Mouse (Mus musculus) thymus, adult 2 months (tissue): Measurements from ENCODE around the gene Atp5e. TPM values are rescaled to one million over a fixed set of nuclear protein-coding genes. Genes with fewer than 3 reads are reported as not detected.

Experiments
- DNase-seq: peaks from one replicate; pipeline ENCODE4 v3.0.0; 2021
- H3K27ac ChIP-seq: fragments of 200-500 bp; 2 replicates; pipeline ENCODE4 v1.5.1; 2012; ENCODE audit warnings: low read length, control low read depth; ENCODE audit not compliant: control insufficient read depth, insufficient read depth
- H3K27me3 ChIP-seq: fragments of 200-500 bp; 2 replicates; pipeline ENCODE4 v1.6.1; 2012; ENCODE audit warnings: mild to moderate bottlenecking, low read length, moderate library complexity, mixed read lengths; ENCODE audit not compliant: control insufficient read depth, insufficient read depth
- H3K36me3 ChIP-seq: fragments of 200-500 bp; 2 replicates; pipeline ENCODE4 v1.6.1; 2012; ENCODE audit warnings: mild to moderate bottlenecking, low read length, moderate library complexity; ENCODE audit not compliant: control insufficient read depth, insufficient read depth
- H3K4me1 ChIP-seq: fragments of 200-500 bp; replicated peaks from 2 replicates; pipeline ENCODE4 v1.6.1; 2012; ENCODE audit warnings: low read length; ENCODE audit not compliant: control insufficient read depth, insufficient read depth
- H3K4me3 ChIP-seq: fragments of 200-500 bp; 2 replicates; pipeline ENCODE4 v1.5.1; 2012; ENCODE audit warnings: mild to moderate bottlenecking, low read length, control low read depth, moderate library complexity; ENCODE audit not compliant: control insufficient read depth, insufficient read depth
- CTCF ChIP-seq: fragments of 200-500 bp; IDR thresholded peaks from 2 replicates; pipeline ENCODE4 v1.5.1; 2012; ENCODE audit warnings: mild to moderate bottlenecking, control low read depth, low read length, moderate library complexity, borderline replicate concordance; ENCODE audit not compliant: control insufficient read depth, poor library complexity, insufficient read depth; ENCODE audit errors: extremely low read depth
- POLR2A ChIP-seq: fragments of 200-500 bp; IDR thresholded peaks from 2 replicates; pipeline ENCODE4 v1.6.1; 2012; ENCODE audit warnings: mild to moderate bottlenecking, low read length, control low read depth, moderate library complexity; ENCODE audit not compliant: control insufficient read depth, poor library complexity, insufficient read depth; ENCODE audit errors: extremely low read depth
- WGBS: fragments of 180-500 bp; shearing (Covaris S2); methylation state at CpG from one replicate; pipeline ENCODE4 v1.1.7; 2018; 5-methylcytosine and 5-hydroxymethylcytosine counted together
- polyA plus RNA-seq: library from polyadenylated mRNA; depleted of rRNA; stranded (reverse); fragments of >200 nt; gene quantifications from 2 replicates; pipeline ENCODE4 v1.2.3, GENCODE M21; 2012

Gene Atp5e
- polyA plus RNA-seq, 1 experiment = 315 TPM

DNA sequence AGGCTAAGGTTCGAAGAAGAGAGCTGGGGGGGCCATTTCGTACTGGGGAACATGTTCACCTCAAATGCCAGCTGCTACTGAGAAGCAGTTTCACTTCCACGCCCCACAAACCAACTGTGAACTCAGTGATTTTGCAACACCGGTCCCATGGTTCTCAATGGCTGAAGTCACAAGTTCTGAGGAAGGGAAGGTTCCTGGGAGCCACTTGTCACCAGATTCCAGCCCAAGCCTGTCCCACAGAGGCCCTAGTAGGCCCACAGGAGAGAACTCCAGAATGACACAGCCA, 26.3 kb downstream of the Atp5e start:
- TF ChIP-seq CTCF = no peak
- TF ChIP-seq POLR2A = no peak
- Histone ChIP-seq H3K36me3 (no peaks in the 10 kb centered on the region), H3K27ac (peak overlapping the region; percentile 49; the same call in 1 of the 2 replicates), H3K4me3 (peak overlapping the region; percentile 75), H3K27me3 (no peaks in the 10 kb centered on the region), H3K4me1 (peaks cover 35% of the 10 kb centered on the region)
- DNase-seq = no peak
- WGBS = 34% methylated on average over 4 of the region's 4 CpGs

DNA sequence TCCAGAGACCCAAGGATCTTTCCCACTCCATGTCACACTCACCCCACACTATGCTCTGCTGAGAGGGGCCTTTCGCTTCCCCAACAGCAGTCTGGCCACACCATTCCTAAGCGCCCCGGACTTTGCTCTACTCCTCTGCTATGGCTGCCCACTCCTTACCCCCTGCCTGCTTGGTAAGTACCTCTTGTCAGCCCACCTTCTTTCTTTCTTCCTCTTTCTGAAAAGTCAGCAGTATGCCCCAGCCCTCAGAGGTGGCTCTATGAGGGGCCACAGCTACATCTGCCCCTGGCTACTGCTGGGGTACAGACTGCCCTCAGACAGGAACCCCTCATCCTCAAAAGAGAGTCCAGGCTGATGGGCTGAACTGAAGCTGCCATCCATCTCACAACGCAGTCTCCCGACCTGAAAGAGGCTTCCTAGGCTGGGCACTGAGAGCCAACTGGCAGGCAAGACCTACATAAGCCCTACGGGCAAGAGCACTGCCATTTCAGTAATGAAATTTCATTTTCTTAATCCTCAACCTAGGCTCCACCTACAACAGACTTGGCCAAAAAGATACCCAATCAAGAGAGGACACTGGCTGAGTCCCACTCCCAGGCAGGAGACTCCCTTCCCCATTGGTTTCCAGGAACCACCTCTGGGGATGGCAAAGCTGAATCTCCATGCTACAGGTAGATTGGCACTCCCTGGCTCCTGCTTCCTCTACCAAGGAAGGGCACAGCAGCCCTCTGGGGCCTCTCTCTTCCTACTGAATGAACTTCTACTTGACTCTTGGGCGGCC, 26.8 kb downstream of the Atp5e start:
- no peak for DNase-seq
- WGBS = 89% methylated on average over 7 of the region's 7 CpGs
- no peak for TF ChIP-seq CTCF
- no peak for TF ChIP-seq POLR2A
- no peaks in the 10 kb centered on the region for H3K27me3 ChIP-seq
- no peak overlapping the region for H3K4me3 ChIP-seq
- H3K36me3 ChIP-seq = no peaks in the 10 kb centered on the region
- peaks cover 35% of the 10 kb centered on the region for H3K4me1 ChIP-seq
- peak overlapping the region; percentile 50; the same call in 1 of the 2 replicates for H3K27ac ChIP-seq

DNA sequence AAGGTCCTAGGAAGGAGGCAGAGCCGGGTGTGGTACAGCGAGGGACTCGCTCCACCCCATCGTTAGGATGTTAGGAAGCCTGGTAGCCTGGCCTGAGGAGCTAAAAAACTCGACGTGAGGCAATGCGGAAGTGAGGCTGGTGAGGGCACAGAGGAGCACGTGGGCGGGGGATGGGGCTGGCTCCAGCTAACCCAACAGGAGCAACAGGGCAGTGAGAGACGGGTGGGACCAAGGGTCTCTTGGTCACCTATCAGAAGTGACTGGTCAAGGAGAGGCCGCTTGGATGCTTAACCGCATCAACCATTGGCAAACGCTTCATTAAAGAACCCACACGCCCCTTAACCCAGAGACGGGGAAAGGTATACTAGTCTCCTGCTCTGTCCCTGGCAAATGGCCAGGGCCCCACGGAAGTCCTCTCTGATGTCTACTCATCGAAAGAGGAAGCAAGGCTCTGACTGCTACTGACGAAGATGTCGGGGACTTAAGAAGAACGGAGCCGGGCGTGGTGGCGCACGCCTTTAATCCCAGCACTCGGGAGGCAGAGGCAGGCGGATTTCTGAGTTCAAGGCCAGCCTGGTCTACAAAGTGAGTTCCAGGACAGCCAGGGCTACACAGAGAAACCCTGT, 27.7 kb downstream of the Atp5e start:
- H3K36me3 ChIP-seq = no peaks in the 10 kb centered on the region
- H3K4me3 ChIP-seq = no peak overlapping the region
- H3K27ac ChIP-seq = no peak overlapping the region
- H3K27me3 ChIP-seq = no peaks in the 10 kb centered on the region
- no peak for TF ChIP-seq CTCF
- TF ChIP-seq POLR2A = no peak
- H3K4me1 ChIP-seq = peaks cover 28% of the 10 kb centered on the region
- WGBS = 74% methylated on average over 26 of the region's 26 CpGs
- no peak for DNase-seq

DNA sequence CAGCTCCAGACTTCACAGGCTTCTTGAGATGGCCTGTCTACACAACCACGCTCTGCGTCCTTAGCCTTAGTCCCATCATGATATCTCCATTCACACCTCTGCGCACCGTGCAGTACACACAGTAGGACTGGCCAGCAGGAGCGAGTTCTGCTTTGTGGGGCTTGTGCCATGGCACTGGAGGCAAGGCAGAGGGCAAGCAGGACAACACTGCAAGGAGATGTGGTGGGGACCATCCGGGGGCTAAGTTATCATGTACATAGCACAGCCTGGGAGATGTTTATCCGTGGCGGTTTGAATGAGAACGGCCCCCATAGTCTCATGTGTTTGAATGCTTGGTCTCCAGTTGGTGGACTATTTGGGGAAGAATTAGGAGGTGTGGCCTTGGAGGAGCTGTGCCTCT, 29.0 kb downstream of the Atp5e start:
- Histone ChIP-seq H3K27me3 (no peaks in the 10 kb centered on the region), H3K36me3 (no peaks in the 10 kb centered on the region), H3K27ac (no peak overlapping the region), H3K4me3 (no peak overlapping the region), H3K4me1 (peaks cover 27% of the 10 kb centered on the region)
- TF ChIP-seq POLR2A = no peak
- TF ChIP-seq CTCF = no peak
- no peak for DNase-seq
- WGBS = 98% methylated on average over 9 of the region's 9 CpGs

DNA sequence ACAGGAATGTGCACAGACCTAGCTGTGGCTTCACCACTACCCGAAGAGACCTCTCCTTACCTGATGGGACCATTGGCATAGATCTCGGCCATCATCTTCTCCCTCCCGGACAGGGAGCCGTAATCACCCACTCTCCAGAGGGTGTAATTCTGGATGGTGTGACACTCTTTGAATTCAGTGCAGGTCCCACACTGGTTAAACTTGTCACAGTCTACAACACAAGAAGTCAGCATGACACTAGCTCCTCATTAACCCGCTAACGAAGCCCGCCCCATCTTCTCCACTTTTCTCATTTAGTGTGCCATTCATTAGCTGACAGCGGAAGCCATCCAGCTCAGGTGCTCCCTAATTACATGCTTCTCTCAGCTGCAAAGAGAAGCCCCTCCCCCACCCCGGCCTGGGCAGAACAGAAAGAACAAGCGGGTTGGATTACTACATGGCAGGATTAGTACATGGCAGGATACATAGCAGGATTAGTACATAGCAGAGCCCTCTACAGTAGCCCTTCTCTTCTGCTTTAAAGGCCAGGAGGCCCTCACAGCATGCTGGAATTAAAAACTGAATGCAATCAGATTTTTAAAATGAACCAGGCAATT, 34.8 kb downstream of the Atp5e start:
- H3K36me3 ChIP-seq = peaks cover 33% of the 10 kb centered on the region
- no peak for DNase-seq
- TF ChIP-seq POLR2A (no peak), CTCF (no peak)
- H3K27ac ChIP-seq = no peak overlapping the region
- WGBS = 95% methylated on average over 10 of the region's 10 CpGs
- no peak overlapping the region for H3K4me3 ChIP-seq
- no peaks in the 10 kb centered on the region for H3K27me3 ChIP-seq
- no peaks in the 10 kb centered on the region for H3K4me1 ChIP-seq

DNA sequence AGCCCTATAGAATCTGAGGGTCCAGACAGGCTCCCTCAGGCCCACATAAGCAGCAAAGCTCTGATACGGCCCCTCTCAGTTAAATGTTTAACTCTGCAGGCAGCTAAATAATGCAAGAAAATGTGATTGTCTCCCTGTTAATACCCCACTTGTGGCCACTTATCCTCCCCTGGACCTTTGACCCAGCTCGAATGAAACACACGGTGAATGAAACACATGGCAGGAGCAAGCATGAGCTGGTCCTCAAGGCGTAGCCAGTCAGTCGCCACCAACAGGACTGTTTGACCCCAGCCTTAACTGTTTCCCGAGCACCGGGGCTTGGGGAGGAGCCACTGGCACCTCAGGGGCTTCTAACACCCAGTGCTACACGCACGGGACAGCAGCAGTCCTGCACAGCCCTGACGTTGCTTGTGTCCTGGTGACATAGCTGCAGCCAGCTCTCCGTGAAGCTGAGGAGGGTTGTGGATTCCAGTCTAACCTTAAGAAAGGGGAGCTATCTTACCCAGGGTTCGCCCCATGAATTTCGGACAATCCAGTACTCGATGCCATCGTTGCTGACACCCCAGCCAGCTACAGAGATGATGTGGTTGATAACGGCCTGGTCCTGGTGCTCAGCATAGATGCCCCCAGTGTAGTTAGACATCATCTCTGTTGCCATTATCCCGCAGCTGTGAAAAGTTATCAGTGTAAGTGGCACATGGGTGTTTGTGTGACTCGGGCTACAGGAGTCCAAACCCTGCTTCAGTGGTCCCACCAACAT, 35.6 kb downstream of the Atp5e start:
- DNase-seq = no peak
- WGBS = 97% methylated on average over 18 of the region's 18 CpGs
- Histone ChIP-seq H3K27ac (no peak overlapping the region), H3K4me1 (no peaks in the 10 kb centered on the region), H3K4me3 (no peak overlapping the region), H3K36me3 (peaks cover 33% of the 10 kb centered on the region), H3K27me3 (no peaks in the 10 kb centered on the region)
- TF ChIP-seq POLR2A (no peak), CTCF (no peak)

DNA sequence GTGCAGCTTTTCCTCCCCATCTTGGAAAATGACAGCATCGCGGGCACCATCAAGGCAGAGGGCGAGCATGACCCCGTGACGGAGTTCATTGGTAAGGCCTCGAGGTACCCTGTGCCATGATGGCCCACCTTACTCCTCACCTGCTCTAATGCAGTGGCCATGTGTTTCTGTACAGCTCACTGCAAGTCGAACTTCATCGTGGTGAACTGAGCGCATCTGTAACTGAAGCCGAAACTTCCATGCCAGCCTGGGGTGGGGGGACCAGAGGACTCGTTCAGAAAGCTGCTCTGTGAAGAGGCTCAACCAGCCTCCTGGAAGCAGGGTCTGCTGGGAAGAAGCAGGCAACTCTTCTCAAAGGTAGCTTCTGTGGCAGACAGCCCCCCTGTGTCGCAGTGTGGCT, 37.0 kb downstream of the Atp5e start:
- H3K27ac ChIP-seq = no peak overlapping the region
- no peak overlapping the region for H3K4me3 ChIP-seq
- DNase-seq = no peak
- H3K27me3 ChIP-seq = no peaks in the 10 kb centered on the region
- WGBS = 95% methylated on average over 12 of the region's 12 CpGs
- no peaks in the 10 kb centered on the region for H3K4me1 ChIP-seq
- peaks cover 37% of the 10 kb centered on the region for H3K36me3 ChIP-seq
- TF ChIP-seq POLR2A (no peak), CTCF (no peak)
